Mouse (Mus musculus): ENCODE data around the gene Ocrl.

DNA sequence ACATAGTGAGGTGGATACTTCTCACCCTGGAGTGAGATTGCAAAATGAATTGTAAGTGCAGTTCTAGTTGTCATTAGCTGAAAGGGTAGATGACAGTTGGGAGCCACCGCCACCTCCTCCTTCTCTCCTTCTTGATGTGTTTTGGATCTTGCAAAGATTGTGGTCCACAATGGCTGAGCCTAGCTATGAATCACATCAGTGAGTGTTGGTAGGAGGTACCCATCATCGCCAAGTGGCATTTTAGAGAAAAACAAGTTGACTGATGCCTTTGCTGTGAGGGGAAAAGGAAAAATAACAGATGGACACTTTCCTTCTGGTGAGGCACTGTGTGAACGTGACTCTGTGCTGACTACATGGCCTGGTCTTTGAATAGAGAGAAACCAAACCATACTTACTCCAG lies 50.4 kb downstream of the Ocrl start:
- TF ChIP-seq CTCF (IDR thresholded peaks at IDR 0.05; ENCODE audit: low read depth, low read length) (no peak), POLR2A (IDR thresholded peaks at IDR 0.05; ENCODE audit: borderline replicate concordance, low read depth, low read length) (no peak)

Data from bone marrow macrophage, adult 2 months (primary cell).